Mouse (Mus musculus) hindbrain, embryonic 14.5 days (tissue): ENCODE measurements around the gene Ccdc78. TPM values are rescaled to one million over a fixed set of nuclear protein-coding genes. Genes with fewer than 3 reads are reported as not detected.
"Not testable (repeated sequence)": the region's sequence is repeated elsewhere in the genome, so short reads cannot be mapped to it uniquely, and the experiment has no call there.

Experiments used
- ATAC-seq: fragments of 200-750 bp; cut with Nextera tagmentation; 2 replicates; pipeline ENCODE4 v1.8.0; 2017; ENCODE audit warnings: moderate number of reproducible peaks, mild to moderate bottlenecking, moderate TSS enrichment, moderate library complexity; ENCODE audit not compliant: low FRiP score
- DNase-seq: peaks from one replicate; pipeline ENCODE4 v3.0.0-alpha.2; 2015; ENCODE audit warnings: low spot score
- H3K27ac ChIP-seq: fragments of 300-500 bp; sonication (generic); 2 replicates; pipeline ENCODE4 v1.5.1; 2014; ENCODE audit warnings: mild to moderate bottlenecking, moderate library complexity
- H3K27me3 ChIP-seq: fragments of 300-500 bp; sonication (generic); 2 replicates; pipeline ENCODE4 v1.6.1; 2014; ENCODE audit warnings: mild to moderate bottlenecking, low read length, mixed read lengths; ENCODE audit not compliant: control insufficient read depth, insufficient read depth
- H3K36me3 ChIP-seq: fragments of 300-500 bp; sonication (generic); replicated peaks from 2 replicates; pipeline ENCODE4 v1.6.1; 2014; ENCODE audit not compliant: control insufficient read depth, insufficient read depth
- H3K4me1 ChIP-seq: fragments of 300-500 bp; sonication (generic); replicated peaks from 2 replicates; pipeline ENCODE4 v1.6.1; 2014; ENCODE audit warnings: antibody characterized with exemption, low read length, mixed read lengths; ENCODE audit not compliant: control insufficient read depth, insufficient read depth
- H3K4me2 ChIP-seq: fragments of 300-500 bp; sonication (generic); replicated peaks from 2 replicates; pipeline ENCODE4 v1.6.1; 2014; ENCODE audit warnings: mild to moderate bottlenecking, moderate library complexity
- H3K4me3 ChIP-seq: fragments of 300-500 bp; sonication (generic); replicated peaks from 2 replicates; pipeline ENCODE4 v1.5.1; 2014; ENCODE audit warnings: mild to moderate bottlenecking, low read length
- H3K9ac ChIP-seq: fragments of 300-500 bp; sonication (generic); 2 replicates; pipeline ENCODE4 v1.6.1; 2014
- H3K9me3 ChIP-seq: fragments of 300-500 bp; sonication (generic); 2 replicates; pipeline ENCODE4 v1.6.1; 2016; ENCODE audit warnings: low read length; ENCODE audit not compliant: control insufficient read depth
- WGBS: fragments of 180-500 bp; shearing (Covaris S2); extraction: QIAGEN DNeasy Blood & Tissue Kit; methylation state at CpG from one replicate; pipeline ENCODE4 v1.1.7; 2014; 5-methylcytosine and 5-hydroxymethylcytosine counted together
- polyA plus RNA-seq: library from polyadenylated mRNA; unstranded; fragments of >200 nt; fragmentation: Nextera tagmentation; extraction: Ambion mirVana; gene quantifications from 2 replicates; pipeline ENCODE4 v1.2.1, GENCODE M21; 2014

Gene Ccdc78
- 0.41 TPM in 1 of 2 replicates, not detected in the other for polyA plus RNA-seq

GRCm38 (mm10) chr17:25786280-25786679 lies at the start of gene Ccdc78:
Gene Ccdc78 (plus strand): TSS chr17:25786580.
- Histone ChIP-seq H3K27me3 (no peaks in the 10 kb centered on the region), H3K4me1 (peaks cover 18% of the 10 kb centered on the region), H3K9me3 (no peaks in the 10 kb centered on the region), H3K9ac (peak within 1 kb of the TSS; percentile 74), H3K27ac (peak within 1 kb of the TSS; percentile 77), H3K36me3 (peaks cover 50% of the 10 kb centered on the region), H3K4me3 (peak within 1 kb of the TSS; percentile 52), H3K4me2 (peak within 1 kb of the TSS; percentile 85)
- DNase-seq (no peak), ATAC-seq (no peak)
- 82% methylated on average over 3 of the region's 3 CpGs for WGBS

GRCm38 (mm10) chr17:25738861-25739260 lies 47.5 kb upstream of the Ccdc78 start:
- H3K36me3 ChIP-seq, result no peaks in the 10 kb centered on the region
- no peak overlapping the region for H3K27ac ChIP-seq
- WGBS, result 81% methylated on average over 7 of the region's 7 CpGs
- no peak overlapping the region for H3K4me3 ChIP-seq
- DNase-seq (no peak), ATAC-seq (no peak)
- H3K4me2 ChIP-seq, result no peak overlapping the region
- no peak overlapping the region for H3K9ac ChIP-seq
- H3K4me1 ChIP-seq, result no peaks in the 10 kb centered on the region
- H3K27me3 ChIP-seq, result no peaks in the 10 kb centered on the region
- H3K9me3 ChIP-seq, result no peaks in the 10 kb centered on the region

- not testable (repeated sequence) for H3K27ac ChIP-seq, H3K27me3 ChIP-seq, H3K4me3 ChIP-seq, ATAC-seq, DNase-seq, H3K9me3 ChIP-seq, H3K9ac ChIP-seq, H3K4me1 ChIP-seq, H3K4me2 ChIP-seq, H3K36me3 ChIP-seq
- WGBS, result 75% methylated on average over 12 of the region's 12 CpGs
Measured at GRCm38 (mm10) chr17:25741471-25741870, 44.9 kb upstream of the Ccdc78 start.

GRCm38 (mm10) chr17:25743831-25744230 lies 42.5 kb upstream of the Ccdc78 start:
- Histone ChIP-seq H3K4me1 (no peaks in the 10 kb centered on the region), H3K27me3 (no peaks in the 10 kb centered on the region), H3K9ac (no peak overlapping the region), H3K4me3 (no peak overlapping the region), H3K36me3 (no peaks in the 10 kb centered on the region), H3K4me2 (no peak overlapping the region), H3K27ac (no peak overlapping the region), H3K9me3 (no peaks in the 10 kb centered on the region)
- ATAC-seq, result no peak
- no peak for DNase-seq
- WGBS, result 90% methylated on average over 9 of the region's 9 CpGs

- no peak overlapping the region for H3K4me3 ChIP-seq
- no peaks in the 10 kb centered on the region for H3K4me1 ChIP-seq
- DNase-seq, result no peak
- no peak overlapping the region for H3K4me2 ChIP-seq
- H3K36me3 ChIP-seq, result no peaks in the 10 kb centered on the region
- H3K9me3 ChIP-seq, result no peaks in the 10 kb centered on the region
- ATAC-seq, result no peak
- H3K9ac ChIP-seq, result no peak overlapping the region
- H3K27ac ChIP-seq, result no peak overlapping the region
- 83% methylated on average over 10 of the region's 10 CpGs for WGBS
- H3K27me3 ChIP-seq, result no peaks in the 10 kb centered on the region
Measured at GRCm38 (mm10) chr17:25744311-25744710, 42.1 kb upstream of the Ccdc78 start.

GRCm38 (mm10) chr17:25748238-25748637 lies 38.1 kb upstream of the Ccdc78 start:
- 88% methylated on average over 4 of the region's 4 CpGs for WGBS
- H3K36me3 ChIP-seq, result no peaks in the 10 kb centered on the region
- DNase-seq (no peak), ATAC-seq (no peak)
- H3K9ac ChIP-seq, result no peak overlapping the region
- no peaks in the 10 kb centered on the region for H3K27me3 ChIP-seq
- no peak overlapping the region for H3K4me2 ChIP-seq
- H3K9me3 ChIP-seq, result no peaks in the 10 kb centered on the region
- no peak overlapping the region for H3K27ac ChIP-seq
- H3K4me1 ChIP-seq, result 0 out of 2 replicates have a peak, but pooled peaks cover 4% of the 10 kb centered on the region
- H3K4me3 ChIP-seq, result no peak overlapping the region

- no peaks in the 10 kb centered on the region for H3K9me3 ChIP-seq
- H3K9ac ChIP-seq, result no peak overlapping the region
- H3K4me1 ChIP-seq, result 0 out of 2 replicates have a peak, but pooled peaks cover 4% of the 10 kb centered on the region
- WGBS, result 87% methylated on average over 6 of the region's 6 CpGs
- no peak for DNase-seq
- no peaks in the 10 kb centered on the region for H3K36me3 ChIP-seq
- no peak for ATAC-seq
- no peak overlapping the region for H3K4me2 ChIP-seq
- H3K27me3 ChIP-seq, result no peaks in the 10 kb centered on the region
- no peak overlapping the region for H3K27ac ChIP-seq
- H3K4me3 ChIP-seq, result no peak overlapping the region
Measured at GRCm38 (mm10) chr17:25749314-25749713, 37.1 kb upstream of the Ccdc78 start.

- H3K9ac ChIP-seq, result no peak overlapping the region
- peak; percentile 36 for DNase-seq
Measured at GRCm38 (mm10) chr17:25751446-25751845, 34.9 kb upstream of the Ccdc78 start.

GRCm38 (mm10) chr17:25754241-25754640 lies 32.1 kb upstream of the Ccdc78 start, which contains the start of gene Msln:
Gene Msln (minus strand): TSS chr17:25754378.
- Histone ChIP-seq H3K4me1 (0 out of 2 replicates have a peak, but pooled peaks cover 4% of the 10 kb centered on the region), H3K4me3 (no peak within 1 kb of the TSS), H3K27ac (no peak within 1 kb of the TSS), H3K9me3 (no peaks in the 10 kb centered on the region), H3K4me2 (no peak within 1 kb of the TSS), H3K9ac (no peak within 1 kb of the TSS), H3K36me3 (no peaks in the 10 kb centered on the region), H3K27me3 (no peaks in the 10 kb centered on the region)
- WGBS, result 84% methylated on average over 9 of the region's 9 CpGs
- DNase-seq (no peak), ATAC-seq (no peak)

More at GRCm38 (mm10) chr17:25751446-25751845, 34.9 kb upstream of the Ccdc78 start:
- Histone ChIP-seq H3K4me1 (0 out of 2 replicates have a peak, but pooled peaks cover 4% of the 10 kb centered on the region), H3K4me2 (no peak overlapping the region), H3K27ac (no peak overlapping the region), H3K36me3 (no peaks in the 10 kb centered on the region), H3K4me3 (no peak overlapping the region), H3K27me3 (no peaks in the 10 kb centered on the region), H3K9me3 (no peaks in the 10 kb centered on the region)
- no peak for ATAC-seq
- 67% methylated on average over 5 of the region's 5 CpGs for WGBS

GRCm38 (mm10) chr17:25755086-25755485 lies 31.3 kb upstream of the Ccdc78 start:
- no peak overlapping the region for H3K27ac ChIP-seq
- no peak overlapping the region for H3K9ac ChIP-seq
- H3K9me3 ChIP-seq, result no peaks in the 10 kb centered on the region
- no peaks in the 10 kb centered on the region for H3K27me3 ChIP-seq
- H3K36me3 ChIP-seq, result no peaks in the 10 kb centered on the region
- no peak overlapping the region for H3K4me2 ChIP-seq
- H3K4me3 ChIP-seq, result no peak overlapping the region
- no peak for DNase-seq
- H3K4me1 ChIP-seq, result 0 out of 2 replicates have a peak, but pooled peaks cover 4% of the 10 kb centered on the region
- 83% methylated on average over 4 of the region's 4 CpGs for WGBS
- no peak for ATAC-seq
